Mouse (Mus musculus) adrenal gland (tissue): ENCODE measurements around the gene Paqr4.

Experiments
- intact Hi-C: fragments of 180-260 bp; cut with DNase I; formaldehyde crosslinking; loops from one replicate; pipeline ENCODE4 v1.15.1; 2025

The Paqr4 gene

DNA sequence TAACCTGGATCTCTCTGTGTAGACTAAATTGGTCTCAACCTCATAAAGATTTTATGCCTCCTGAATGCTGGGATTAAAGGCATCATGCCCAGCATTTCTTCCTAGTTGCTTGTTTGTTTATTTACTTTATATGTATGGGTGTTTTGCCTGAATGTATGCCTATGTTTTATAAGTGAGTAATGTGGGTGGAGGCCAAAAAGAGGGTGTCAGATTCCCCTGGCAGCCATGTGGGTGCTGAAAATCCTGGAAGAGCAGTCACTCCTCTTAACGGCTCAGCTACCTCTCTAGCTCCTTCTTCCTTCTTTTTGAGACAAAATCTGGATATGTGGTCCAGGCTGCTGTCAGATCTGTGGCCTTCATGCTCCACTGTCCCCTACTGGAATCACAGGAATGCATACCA, 10.2 kb downstream of the Paqr4 start:
- intact Hi-C loops, result no loop called here

DNA sequence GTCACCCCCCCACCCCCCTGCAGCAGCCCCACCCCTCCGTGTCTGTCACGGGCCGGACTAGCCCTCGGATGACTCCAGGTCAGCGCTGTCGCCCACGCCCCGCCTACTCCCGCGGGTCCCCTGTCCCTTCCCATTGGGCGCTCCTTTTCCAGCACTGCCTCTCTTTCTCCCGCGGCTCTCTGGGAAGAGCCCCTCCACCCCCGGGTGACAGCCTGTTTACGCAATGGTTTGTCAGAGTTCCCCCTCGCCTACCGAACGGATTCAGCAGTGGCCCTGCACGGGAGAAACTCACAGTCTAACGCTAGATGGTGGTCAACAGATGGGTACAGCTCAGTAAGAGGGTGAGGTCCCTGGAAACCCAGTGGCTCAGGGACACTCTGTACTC, 13.9 kb downstream of the Paqr4 start:
- intact Hi-C loops, result no loop called here

DNA sequence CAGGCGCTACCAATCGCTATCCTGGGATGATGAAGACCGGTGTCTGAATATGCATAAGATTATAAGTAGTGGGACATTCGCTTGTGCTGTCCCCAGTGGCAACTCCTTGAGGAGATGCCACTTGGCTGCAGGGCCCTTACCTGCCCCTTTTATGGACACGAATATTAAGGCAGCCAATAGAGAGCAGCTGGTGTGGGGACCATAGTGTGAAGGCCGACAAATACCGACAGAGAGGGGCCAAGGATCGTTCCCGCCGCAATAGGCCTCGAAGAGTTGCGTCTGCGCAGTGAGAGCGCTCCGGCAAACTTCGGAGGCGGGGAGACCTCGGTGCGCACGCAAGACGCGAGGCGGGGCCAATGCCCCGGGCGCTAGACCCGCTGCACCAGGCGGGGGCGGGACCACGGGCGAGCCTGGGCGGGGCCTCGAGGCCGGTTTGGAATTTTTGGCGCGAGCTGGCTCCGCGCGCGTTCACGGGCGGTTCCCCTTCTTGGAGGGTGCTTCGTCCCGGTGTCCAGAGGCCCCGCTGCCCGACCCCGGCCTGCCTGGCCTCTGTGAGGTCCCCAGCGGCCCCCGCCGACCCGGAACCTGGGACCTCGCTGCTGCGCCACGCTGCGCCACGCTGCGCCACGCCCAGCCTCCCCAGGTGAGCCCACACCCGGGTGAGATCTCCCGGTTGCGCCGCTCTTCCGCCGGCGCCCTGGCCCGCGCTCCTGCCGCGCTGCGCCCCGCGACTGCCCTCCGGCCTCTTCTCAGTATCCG, 14.5 kb downstream of the Paqr4 start, which contains the start of gene Pkmyt1:
Gene Pkmyt1, plus strand, starts transcription at position 338 of the 759 bp plus-strand sequence.
- intact Hi-C loops, result no loop called here

DNA sequence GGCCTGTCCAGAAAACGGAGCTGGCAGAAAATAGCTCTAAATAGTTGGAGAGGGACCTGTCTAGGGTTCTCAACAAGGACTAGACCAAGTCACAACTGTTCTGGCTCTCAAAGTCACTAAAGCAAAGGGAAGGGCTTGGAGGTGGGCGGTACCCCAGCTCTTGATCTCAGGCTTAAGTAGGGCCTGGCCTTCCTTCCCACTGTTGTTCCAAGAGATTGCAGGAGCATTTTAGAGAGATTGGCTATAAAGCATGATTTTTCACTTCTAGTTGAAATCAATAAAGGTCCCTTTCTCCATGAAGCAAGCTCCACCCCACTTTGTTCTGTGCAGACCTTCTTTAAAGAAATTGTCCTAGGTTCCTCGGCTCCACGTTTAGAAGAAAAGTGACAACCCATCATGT, 15.2 kb downstream of the Paqr4 start:
- intact Hi-C loops, result no loop called here

DNA sequence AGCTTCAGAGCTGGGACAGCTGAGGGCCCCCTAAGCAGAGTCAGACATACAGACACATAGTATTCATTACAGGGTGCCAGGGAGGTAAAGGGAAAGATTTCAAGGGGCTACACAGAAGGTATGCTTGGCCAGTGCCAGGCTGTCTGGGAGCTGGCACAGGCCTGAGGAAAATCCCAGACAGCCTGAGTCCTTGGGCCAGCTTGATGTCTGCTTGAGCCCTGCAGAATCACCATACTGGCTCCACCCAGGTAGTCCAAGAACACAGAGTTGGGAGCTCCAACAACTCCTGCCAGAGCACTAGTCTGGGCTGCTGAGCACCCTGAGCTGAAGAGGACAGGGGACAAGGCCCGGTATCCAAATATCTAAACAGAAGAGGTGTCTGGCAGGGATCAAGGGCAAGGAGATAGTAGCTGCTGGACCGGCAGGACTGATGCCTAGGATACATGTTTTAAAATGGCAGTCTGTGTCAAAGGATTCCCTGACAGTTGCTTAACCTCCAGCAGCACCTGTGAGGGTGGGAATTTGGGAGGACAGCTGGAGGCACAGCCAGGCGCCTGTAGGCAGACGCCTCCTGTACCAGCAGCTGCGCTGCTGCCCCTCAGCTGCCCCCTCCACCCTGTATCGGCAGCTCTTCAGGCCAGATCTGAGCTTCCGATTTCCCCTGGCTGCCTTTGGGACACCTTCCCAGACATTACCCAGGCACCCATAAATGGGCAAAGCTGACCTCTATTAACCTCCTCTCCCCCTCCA, 18.1 kb downstream of the Paqr4 start, which contains the start of gene 1520401A03Rik:
Gene 1520401A03Rik, minus strand, starts transcription at position 408 of the 750 bp plus-strand sequence.
- intact Hi-C loops, result no loop called here

DNA sequence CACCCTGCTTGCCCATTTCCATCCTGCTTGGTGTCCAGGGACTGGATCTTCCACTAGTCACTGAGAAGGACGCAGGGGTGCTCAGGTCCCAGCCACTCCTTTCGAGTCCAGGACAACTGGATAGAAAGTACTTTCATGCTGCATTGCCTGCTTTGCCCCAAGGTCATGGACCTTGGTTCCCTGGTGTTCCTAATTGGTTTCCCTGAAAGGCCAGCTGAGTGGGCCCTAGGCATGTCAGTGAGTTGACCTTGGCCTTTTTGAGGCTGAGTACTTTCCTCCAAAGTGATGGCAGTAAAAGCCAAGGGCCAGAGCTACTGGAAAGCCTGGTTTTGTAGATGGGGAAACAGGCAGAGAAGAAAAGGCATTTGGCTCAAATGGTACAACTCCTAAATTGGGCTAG, 18.8 kb downstream of the Paqr4 start:
- intact Hi-C loops, result no loop called here

DNA sequence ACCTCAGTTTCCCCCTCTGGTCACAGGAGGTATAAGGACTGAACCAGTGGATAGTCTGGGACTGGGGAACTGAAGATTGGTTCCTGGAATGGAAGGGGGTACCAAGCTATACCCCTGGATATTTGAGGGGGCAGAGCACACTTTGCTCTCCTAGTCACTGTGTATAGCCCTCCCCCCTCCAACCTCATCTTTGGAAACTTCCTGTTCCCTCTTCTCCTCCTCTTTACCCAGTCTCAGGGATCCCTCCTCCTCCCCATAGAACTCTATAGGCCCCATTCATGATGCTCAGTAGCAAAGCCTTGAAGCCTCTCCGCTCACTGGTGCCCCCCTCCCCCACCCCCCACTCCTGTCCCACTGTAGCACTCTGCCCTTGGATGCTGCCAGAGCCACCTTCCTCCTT, 21.2 kb downstream of the Paqr4 start:
- intact Hi-C loops, result no loop called here

DNA sequence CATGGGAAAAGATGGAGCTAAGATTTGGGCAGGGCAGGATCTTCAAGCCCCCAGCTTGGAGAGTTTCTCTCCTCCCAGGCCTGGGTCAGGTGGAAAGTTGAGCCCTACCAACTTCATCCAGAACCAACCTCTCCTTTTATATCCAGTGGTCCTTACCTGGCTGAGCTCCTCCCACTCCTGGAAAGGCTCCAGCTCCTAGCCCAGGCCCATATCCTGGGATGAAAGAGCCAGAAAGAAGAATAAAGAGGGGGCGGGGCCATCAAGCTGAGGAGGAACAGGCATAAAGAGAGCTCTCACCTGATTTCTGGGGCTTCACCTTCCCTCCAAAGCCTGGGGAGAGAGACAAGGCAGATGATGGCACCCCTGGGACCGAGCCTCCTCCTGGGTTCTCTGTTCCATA, 23.7 kb downstream of the Paqr4 start:
- intact Hi-C loops, result no loop called here

DNA sequence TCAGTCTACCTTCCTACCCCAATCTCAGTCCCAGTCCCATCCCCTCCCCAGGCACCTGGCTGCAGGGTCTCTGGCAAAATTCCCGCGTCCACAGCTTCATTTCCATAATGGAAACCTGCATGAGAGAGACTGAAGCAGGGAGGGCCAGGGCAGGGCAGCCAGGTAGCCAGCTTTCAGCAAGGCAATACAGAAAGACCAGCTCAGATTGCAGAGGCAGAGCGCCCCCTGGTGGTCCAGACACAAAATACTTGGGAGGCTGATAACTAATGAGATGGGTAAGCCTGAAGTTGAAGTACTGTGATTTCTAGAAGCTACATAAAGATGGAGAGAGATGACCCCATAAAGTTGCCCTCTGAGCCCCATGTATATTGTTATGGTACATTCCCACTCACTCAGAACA, 34.5 kb downstream of the Paqr4 start:
- intact Hi-C loops, result no loop called here

DNA sequence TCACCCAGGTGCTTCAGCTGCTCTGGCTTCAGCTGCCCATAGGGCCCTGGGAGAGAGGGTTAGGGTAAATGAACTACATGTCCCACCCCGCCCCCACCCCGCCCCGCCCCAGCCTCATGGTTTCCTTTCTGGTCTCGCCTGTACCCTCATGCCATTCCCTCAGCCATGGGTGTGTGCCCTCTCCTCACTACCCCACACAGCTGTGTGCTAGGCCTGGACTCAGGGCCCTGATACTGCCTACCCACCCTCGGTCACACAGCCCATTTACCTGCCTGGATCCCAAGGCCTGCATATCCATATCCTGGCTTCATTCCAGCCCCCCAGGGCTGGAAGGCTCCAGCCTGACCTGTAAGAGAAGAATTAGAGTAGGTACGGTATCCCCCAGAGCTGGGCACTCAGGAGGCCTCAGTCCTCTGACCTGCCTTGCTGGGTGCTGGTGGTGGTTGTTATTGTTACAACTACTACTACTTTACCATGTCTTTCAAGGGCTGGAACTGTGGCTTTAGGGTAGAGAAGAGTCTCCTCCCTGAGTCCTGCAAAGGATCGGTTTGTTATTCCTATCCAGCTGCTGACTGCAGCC, 35.1 kb downstream of the Paqr4 start:
- intact Hi-C loops, result loop anchor here (2.0 kb wide), 1 partner anchor 133 kb away; no protein-coding TSS in a partner anchor

DNA sequence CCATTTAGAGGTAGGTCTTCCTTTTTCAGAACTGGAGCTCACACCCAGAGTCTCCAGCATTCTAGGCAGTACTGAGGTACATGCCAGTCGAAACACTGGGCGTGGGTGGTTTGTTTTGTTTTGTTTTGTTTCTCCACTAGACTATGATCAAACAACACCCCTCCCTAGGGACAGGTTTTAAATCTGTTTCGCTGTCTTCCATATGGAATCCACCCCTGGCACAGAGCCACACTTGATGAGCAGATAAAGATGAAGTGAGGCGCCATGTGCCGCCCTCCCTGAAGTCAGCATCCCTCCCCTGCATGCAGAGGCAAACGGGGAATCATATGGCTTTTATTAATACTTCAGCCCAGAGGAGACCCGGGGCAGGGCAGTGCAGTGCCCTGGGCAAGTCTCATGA, 35.9 kb downstream of the Paqr4 start:
- intact Hi-C loops, result loop anchor here (2.0 to 5.0 kb wide), 2 partner anchors 42 to 132 kb away; partner anchors contain the start of gene Bicdl2

DNA sequence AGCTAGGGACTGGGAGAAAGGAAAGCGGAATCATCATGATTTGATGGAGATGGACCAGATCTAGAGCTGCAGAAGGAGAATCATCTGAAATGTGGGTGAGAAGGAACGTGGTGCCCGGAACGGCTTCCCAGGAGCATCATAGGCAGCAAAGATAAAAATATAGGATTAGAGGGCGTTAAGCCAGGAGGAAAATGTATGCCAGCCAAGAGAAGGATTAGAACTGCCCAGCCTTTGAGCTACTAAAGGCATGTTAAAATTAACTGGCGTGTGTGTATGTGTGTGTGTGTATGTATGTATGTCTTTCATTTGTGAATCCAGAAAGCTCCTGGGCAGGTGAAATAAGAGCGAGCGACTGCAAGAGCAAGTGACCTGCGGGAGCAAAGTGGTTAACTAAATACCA, 37.4 kb downstream of the Paqr4 start:
- intact Hi-C loops, result loop anchor here (5.0 kb wide), 1 partner anchor 41 kb away; the partner anchor contains the start of gene Bicdl2

DNA sequence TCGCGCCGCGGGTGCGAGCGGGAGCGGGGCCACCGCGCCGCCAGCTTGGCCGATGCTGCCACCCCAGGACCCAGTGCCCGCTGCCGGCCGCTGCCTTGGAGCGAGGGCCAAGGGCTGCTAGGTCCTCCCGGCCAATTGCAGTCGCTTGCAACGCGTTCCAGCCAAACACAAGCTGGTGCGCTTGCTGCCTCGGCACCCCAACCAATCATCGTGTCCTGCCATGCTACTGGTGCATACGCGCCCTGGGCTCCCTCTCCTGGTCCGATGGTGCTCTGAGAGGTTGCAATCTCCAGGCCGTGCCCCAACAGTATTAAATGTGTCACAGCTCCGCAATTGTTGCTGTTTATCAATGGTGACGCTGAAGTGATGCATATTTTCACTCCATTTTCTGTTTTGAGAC, 40.6 kb downstream of the Paqr4 start:
- intact Hi-C loops, result loop anchor here (5.0 kb wide), 1 partner anchor 38 kb away; the partner anchor contains the start of gene Bicdl2

DNA sequence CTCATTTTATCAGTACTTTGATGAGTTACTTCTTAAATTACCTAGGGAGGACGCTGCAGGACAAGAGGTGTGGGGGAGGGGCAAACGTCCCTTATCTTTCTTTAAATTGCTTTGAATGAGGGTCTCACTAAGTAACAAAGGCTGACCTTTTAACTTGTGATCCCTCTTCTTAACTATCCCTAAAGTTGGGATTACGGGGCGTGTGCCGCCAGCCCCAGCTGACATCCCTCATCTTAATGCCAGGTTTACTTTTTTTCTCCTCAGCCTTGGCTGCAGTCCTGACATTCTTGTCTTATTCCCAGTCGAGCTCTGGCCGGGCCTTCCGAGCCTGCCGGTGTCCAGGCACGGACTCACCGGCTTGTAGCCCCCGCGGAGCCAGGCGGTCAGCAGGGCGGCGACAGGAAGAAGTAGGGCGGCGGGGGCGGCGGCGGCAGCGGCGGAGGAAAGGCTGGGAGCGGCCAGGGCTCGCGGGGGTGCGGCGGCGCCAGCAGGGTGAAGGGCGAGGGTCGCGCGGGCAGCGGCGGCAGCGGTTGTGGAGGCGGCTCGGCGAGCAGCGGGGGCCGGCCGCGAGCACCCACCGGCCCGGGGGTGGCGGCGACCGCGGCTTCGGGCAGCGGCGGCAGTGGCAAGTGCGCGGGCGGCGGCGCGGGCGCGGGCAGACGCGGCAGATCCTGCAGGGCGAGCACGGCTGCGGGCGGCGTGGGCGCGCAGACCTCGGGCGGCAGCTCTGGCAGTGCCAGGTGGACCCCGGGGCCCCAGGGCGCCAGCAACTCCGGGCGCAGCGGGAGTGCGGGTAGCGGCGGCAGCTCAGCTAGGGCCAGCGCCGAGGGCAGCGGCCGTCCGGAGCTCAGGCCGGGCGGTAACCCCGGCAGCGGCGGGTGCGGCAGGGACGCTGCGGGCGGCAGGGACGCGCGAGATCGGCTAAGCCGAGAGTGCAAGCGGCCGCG, 41.3 kb downstream of the Paqr4 start:
- intact Hi-C loops, result loop anchor here (5.0 kb wide), 1 partner anchor 37 kb away; the partner anchor contains the start of gene Bicdl2

DNA sequence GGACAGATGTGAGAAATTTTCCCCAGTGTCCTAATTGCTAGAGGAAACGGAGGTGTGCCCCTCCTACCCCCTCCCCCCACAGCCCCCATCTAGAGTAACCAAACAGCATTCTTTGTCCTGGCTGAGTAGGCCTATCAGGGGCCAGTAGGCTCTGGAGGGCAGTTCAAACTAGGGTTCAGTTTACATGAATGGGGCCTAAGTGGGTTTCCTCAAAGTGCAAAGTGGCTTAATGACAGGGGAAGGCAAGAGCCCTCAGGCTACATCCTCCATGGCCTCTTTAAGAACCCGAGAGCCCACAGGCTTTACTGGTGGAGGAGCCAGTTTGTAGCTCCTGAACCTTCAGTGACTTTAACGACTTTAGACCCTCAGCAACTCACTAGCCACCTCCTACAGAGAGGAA, 44.9 kb downstream of the Paqr4 start:
- intact Hi-C loops, result no loop called here

DNA sequence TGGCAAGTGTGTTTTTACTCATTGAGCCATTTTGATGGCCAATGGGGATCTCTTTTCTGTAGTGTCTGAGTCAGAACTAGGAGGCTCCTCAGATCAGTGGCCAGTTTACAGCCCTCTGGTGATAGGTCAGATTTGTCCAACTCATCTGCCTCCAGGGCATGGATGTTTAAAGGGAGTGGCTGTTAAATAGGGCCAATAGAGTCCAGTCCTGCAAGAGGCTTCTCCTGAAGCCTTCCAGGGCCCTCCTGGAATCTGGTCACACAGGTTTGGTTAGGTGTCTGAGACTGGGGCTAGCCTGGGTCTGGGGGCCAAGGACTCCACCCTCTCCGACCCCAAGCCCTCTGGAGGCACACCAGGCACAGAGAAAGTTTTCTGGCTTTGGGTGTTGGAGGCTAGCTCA, 46.2 kb downstream of the Paqr4 start:
- intact Hi-C loops, result no loop called here
